Mouse (Mus musculus) small intestine, adult 2 months (tissue): ENCODE results near the gene Ddr2. TPM values are rescaled to one million over a fixed set of nuclear protein-coding genes. Genes with fewer than 3 reads are reported as not detected.
A peak's percentile ranks its signal among the peaks of the same experiment; 100 is the strongest.

Experiments
- H3K27ac ChIP-seq: fragments of 200-500 bp; 2 replicates; pipeline ENCODE4 v1.5.1; 2012; ENCODE audit warnings: low read depth, low read length, control low read depth, inconsistent platforms; ENCODE audit not compliant: insufficient read depth
- H3K27me3 ChIP-seq: fragments of 200-500 bp; 2 replicates; pipeline ENCODE4 v1.6.1; 2012; ENCODE audit warnings: mild to moderate bottlenecking, moderate library complexity, low read length, inconsistent platforms; ENCODE audit not compliant: control insufficient read depth, insufficient read depth
- H3K36me3 ChIP-seq: fragments of 200-500 bp; 2 replicates; pipeline ENCODE4 v1.6.1; 2012; ENCODE audit warnings: mild to moderate bottlenecking, low read length, control low read depth, inconsistent platforms; ENCODE audit not compliant: control insufficient read depth, insufficient read depth
- H3K4me1 ChIP-seq: fragments of 200-500 bp; 2 replicates; pipeline ENCODE4 v1.6.1; 2012; ENCODE audit warnings: low read length, inconsistent platforms, mixed read lengths; ENCODE audit not compliant: control insufficient read depth, insufficient read depth, insufficient read length
- H3K4me3 ChIP-seq: fragments of 200-500 bp; 2 replicates; pipeline ENCODE4 v1.5.1; 2012; ENCODE audit warnings: low read depth, mild to moderate bottlenecking, control low read depth, inconsistent platforms, low read length, moderate library complexity
- CTCF ChIP-seq: fragments of 200-500 bp; IDR thresholded peaks from 2 replicates; pipeline ENCODE4 v1.5.1; 2012; ENCODE audit warnings: low read depth, mild to moderate bottlenecking, control low read depth, inconsistent platforms, low read length, moderate library complexity, mixed read lengths; ENCODE audit not compliant: insufficient replicate concordance, insufficient read length; ENCODE audit errors: extremely low read depth
- POLR2A ChIP-seq: fragments of 200-500 bp; IDR thresholded peaks from 2 replicates; pipeline ENCODE4 v1.6.1; 2012; ENCODE audit warnings: low read depth, mild to moderate bottlenecking, control low read depth, inconsistent platforms, low read length, moderate library complexity
- WGBS: fragments of 180-500 bp; shearing (Covaris S2); methylation state at CpG from one replicate; pipeline ENCODE4 v1.1.7; 2018; 5-methylcytosine and 5-hydroxymethylcytosine counted together
- polyA plus RNA-seq: library from polyadenylated mRNA; depleted of rRNA; stranded (reverse); fragments of >200 nt; gene quantifications from 2 replicates; pipeline ENCODE4 v1.2.3, GENCODE M21; 2012

The Ddr2 gene
- polyA plus RNA-seq, 1 experiment: 4.0 TPM

DNA sequence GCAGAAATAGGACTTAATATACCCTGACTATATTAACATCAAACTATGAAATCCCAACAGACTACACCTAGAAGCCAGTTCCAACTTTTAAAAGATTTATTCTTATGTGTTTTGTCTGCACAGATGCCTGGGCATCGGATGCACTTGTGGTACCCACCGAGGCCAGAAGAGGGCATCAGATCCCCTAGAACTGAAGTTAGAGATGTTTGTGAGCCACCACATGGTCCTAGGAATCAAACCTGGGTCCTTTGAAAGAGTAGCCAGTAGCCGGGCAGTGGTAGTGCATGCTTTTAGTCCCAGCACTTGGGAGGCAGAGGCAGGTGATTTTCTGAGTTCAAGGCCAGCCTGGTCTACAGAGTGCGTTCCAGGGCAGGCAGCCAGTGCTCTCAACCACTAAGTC is 159.9 kb downstream of the Ddr2 start:
- Histone ChIP-seq H3K27me3 (no peaks in the 10 kb centered on the region), H3K4me3 (no peak overlapping the region), H3K4me1 (no peaks in the 10 kb centered on the region), H3K27ac (no peak overlapping the region), H3K36me3 (peaks cover 27% of the 10 kb centered on the region)
- WGBS: 95% methylated on average over 4 of the region's 4 CpGs
- TF ChIP-seq CTCF: peak; percentile 48; the same call in 1 of the 2 replicates
- TF ChIP-seq POLR2A: no peak

DNA sequence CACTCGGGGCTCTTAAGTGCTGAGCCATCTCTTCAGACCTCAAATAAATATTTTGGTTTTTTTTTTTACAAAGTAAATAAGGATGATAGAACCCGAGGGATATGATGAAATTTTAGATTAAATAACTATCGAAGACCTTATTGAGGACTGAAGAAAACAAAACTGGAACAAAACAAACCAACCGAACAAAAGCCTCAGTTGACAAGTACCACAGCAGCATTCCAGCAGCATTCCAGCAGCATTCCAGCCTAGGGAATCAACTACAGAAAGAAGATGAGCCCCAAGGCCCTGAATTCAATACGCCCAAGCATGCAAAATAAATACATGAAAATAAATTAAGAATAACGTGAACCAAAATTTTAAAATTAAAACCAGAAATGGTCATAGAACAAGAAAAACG is 160.6 kb downstream of the Ddr2 start:
- Histone ChIP-seq H3K27me3 (no peaks in the 10 kb centered on the region), H3K4me1 (no peaks in the 10 kb centered on the region), H3K36me3 (peaks cover 22% of the 10 kb centered on the region), H3K27ac (no peak overlapping the region), H3K4me3 (no peak overlapping the region)
- 68% methylated on average over 7 of the region's 7 CpGs for WGBS
- no peak for TF ChIP-seq CTCF
- no peak for TF ChIP-seq POLR2A

DNA sequence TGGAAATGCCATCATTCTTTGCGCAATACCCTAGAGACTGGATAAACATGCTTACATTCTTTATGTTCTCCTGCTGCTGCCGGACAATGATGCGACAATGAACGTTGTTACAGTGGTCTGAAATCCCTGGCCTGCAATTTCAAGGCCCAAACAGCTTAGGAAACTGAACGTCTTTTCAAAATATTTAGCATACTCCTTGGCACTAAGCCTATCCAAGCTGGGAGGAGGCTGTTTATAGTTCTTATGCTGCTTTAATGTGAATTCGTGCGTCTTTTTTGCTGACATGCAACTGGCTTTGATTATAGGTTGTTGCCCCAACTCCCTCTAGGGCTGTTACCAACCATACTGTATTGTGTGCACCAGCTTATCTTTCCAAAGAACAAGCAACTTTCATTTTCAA is 161.7 kb downstream of the Ddr2 start:
- 75% methylated on average over 7 of the region's 7 CpGs for WGBS
- no peak for TF ChIP-seq POLR2A
- TF ChIP-seq CTCF: no peak
- Histone ChIP-seq H3K27ac (no peak overlapping the region), H3K4me1 (no peaks in the 10 kb centered on the region), H3K4me3 (no peak overlapping the region), H3K27me3 (no peaks in the 10 kb centered on the region), H3K36me3 (peaks cover 15% of the 10 kb centered on the region)

DNA sequence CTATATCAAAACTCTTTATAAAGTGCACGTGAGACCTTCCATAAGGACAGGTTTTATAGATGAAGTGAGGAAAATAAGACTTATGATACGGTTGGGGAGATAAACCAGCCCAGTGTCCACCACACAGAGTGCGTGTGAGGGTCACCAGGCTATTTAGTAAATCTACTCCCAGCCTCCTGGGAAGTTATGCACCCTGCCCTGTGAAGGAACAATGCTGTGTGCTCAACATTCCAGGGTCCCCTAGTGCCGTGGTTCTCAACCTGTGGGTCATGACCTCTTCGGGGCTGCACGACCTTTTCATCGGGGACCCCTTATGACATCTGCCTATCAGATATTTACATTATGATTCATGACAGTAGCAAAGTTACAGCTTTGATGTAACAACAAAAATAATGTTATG is 162.3 kb downstream of the Ddr2 start:
- 65% methylated on average over 7 of the region's 7 CpGs for WGBS
- TF ChIP-seq CTCF (no peak), POLR2A (no peak)

DNA sequence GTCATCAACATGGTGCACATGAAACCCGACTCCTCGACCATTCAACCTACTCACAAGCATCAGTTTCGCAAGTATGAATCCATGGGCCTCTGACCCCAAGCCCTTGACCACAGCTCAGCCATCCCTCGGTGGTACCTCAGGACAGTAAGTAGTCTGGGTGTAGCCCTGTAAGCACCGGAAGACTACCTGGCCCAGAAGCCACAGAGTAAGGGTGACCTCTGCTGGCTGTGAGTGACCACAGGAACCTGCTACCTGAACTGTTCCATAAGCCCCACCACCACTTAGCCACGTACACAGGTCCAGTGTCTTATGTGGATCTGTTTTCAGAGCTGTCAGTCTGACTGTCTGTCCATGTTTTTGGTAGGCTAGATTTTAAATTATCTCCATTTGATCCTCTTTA is 162.9 kb downstream of the Ddr2 start:
- Histone ChIP-seq H3K27me3 (no peaks in the 10 kb centered on the region), H3K36me3 (peaks cover 10% of the 10 kb centered on the region), H3K4me3 (no peak overlapping the region), H3K4me1 (no peaks in the 10 kb centered on the region), H3K27ac (no peak overlapping the region)
- TF ChIP-seq CTCF (no peak), POLR2A (no peak)
- 71% methylated on average over 6 of the region's 6 CpGs for WGBS

More for the DNA sequence above, 162.3 kb downstream of the Ddr2 start:
- Histone ChIP-seq H3K27me3 (no peaks in the 10 kb centered on the region), H3K36me3 (peaks cover 15% of the 10 kb centered on the region), H3K4me1 (no peaks in the 10 kb centered on the region), H3K27ac (no peak overlapping the region), H3K4me3 (no peak overlapping the region)

DNA sequence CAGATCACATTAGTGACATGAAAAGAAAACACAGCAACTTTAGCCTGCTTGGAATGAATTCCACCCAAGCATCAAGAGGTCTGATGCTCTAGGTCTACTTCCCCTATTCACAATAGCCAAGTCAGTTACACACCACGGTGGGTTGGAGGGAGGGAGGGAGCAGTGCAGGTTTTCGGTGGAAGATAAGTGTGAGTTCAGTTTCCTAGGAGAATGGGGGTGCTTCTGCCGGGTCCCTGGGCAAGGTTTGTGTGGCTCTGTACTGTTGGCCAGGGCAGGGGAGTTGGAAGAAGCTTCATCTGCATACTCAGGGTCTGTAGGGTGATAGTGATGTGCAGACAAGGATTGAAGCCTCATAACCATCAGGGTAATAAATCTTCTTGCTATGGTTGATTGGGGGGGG is 164.6 kb downstream of the Ddr2 start:
- Histone ChIP-seq H3K4me3 (no peak overlapping the region), H3K27ac (no peak overlapping the region), H3K4me1 (no peaks in the 10 kb centered on the region), H3K27me3 (no peaks in the 10 kb centered on the region), H3K36me3 (peaks cover 6% of the 10 kb centered on the region)
- TF ChIP-seq CTCF: no peak
- no peak for TF ChIP-seq POLR2A
- WGBS: 80% methylated on average over 3 of the region's 3 CpGs

DNA sequence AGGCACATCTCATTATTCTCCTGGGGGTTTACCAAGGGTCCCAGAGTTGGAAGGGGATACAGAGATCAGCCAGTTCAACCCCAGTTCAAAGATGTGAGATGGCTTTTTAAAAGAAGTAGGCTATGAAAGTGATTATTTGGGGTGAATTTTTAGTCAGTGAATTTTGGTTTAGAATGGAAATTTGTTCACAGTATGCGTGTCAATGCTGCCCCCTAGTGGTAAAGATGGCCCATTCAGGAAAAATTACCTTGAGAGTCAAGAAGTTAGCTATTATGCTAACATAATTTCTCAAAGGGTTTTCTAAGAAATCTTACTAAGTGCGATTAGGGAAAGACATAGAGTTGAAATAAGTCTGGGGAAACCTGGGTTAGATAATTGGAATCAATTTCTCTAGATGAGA is 171.2 kb downstream of the Ddr2 start:
- no peaks in the 10 kb centered on the region for H3K27me3 ChIP-seq
- 3% methylated on average over 2 of the region's 2 CpGs for WGBS
- no peak for TF ChIP-seq POLR2A
- TF ChIP-seq CTCF: no peak
- no peak overlapping the region for H3K27ac ChIP-seq
- no peak overlapping the region for H3K4me3 ChIP-seq
- H3K4me1 ChIP-seq: no peaks in the 10 kb centered on the region
- no peaks in the 10 kb centered on the region for H3K36me3 ChIP-seq
